Mouse (Mus musculus): ENCODE data around the gene Crxos.

DNA sequence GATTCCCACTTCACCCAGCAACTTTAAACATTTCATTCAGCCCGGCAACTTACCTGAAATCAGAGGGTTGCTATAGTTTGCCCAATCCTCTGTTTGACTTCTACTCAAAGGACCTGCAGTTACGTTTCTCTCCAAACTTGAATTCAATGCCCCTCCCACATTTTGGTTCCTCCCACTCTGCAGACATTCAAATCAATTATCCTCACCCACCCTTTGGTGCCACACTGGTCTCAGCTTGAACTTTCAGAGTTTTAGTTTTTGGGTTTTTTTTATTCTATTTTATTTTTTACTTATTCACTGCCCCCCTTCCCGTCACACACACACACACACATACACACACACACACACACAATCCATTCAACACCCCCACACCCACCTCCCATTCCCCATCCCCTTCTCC lies 42.8 kb upstream of the Crxos start, which contains the start of gene Obox6:
- TF ChIP-seq CTCF (conservative IDR thresholded peaks at IDR 0.05; ENCODE audit: low read length), result no peak
- no peak for TF ChIP-seq NANOG (IDR thresholded peaks at IDR 0.05; ENCODE audit: borderline replicate concordance, low read length)

Data from E14TG2a.4 (cell line).